Mouse (Mus musculus) heart, embryonic 13.5 days (tissue): ENCODE data around the gene Limd1. TPM values are rescaled to one million over a fixed set of nuclear protein-coding genes. Genes with fewer than 3 reads are reported as not detected.
A peak's percentile ranks its signal among the peaks of the same experiment; 100 is the strongest.

Source experiments
- ATAC-seq: fragments of 200-750 bp; cut with Nextera tagmentation; 2 replicates; pipeline ENCODE4 v1.8.0; 2017; ENCODE audit warnings: moderate TSS enrichment; ENCODE audit not compliant: insufficient number of reproducible peaks, low FRiP score, low TSS enrichment; ENCODE audit errors: extremely low read depth
- H3K27ac ChIP-seq: fragments of 300-500 bp; sonication (generic); replicated peaks from 2 replicates; pipeline ENCODE4 v1.5.1; 2015; ENCODE audit warnings: moderate library complexity, mild to moderate bottlenecking, inconsistent platforms
- H3K27me3 ChIP-seq: fragments of 300-500 bp; sonication (generic); replicated peaks from 2 replicates; pipeline ENCODE4 v1.6.1; 2015; ENCODE audit warnings: mild to moderate bottlenecking, inconsistent platforms
- H3K36me3 ChIP-seq: fragments of 300-500 bp; sonication (generic); 2 replicates; pipeline ENCODE4 v1.6.1; 2015; ENCODE audit warnings: mild to moderate bottlenecking, inconsistent platforms
- H3K4me1 ChIP-seq: fragments of 300-500 bp; sonication (generic); 2 replicates; pipeline ENCODE4 v1.6.1; 2015; ENCODE audit warnings: inconsistent platforms
- H3K4me2 ChIP-seq: fragments of 300-500 bp; sonication (generic); 2 replicates; pipeline ENCODE4 v1.6.1; 2015; ENCODE audit warnings: inconsistent platforms, mild to moderate bottlenecking, moderate library complexity
- H3K4me3 ChIP-seq: fragments of 300-500 bp; sonication (generic); 2 replicates; pipeline ENCODE4 v1.5.1; 2015; ENCODE audit warnings: moderate library complexity, mild to moderate bottlenecking, inconsistent platforms
- H3K9ac ChIP-seq: fragments of 300-500 bp; sonication (generic); 2 replicates; pipeline ENCODE4 v1.6.1; 2015; ENCODE audit warnings: inconsistent platforms, mild to moderate bottlenecking, moderate library complexity
- H3K9me3 ChIP-seq: fragments of 300-500 bp; sonication (generic); 2 replicates; pipeline ENCODE4 v1.6.1; 2016; ENCODE audit warnings: inconsistent platforms
- WGBS: fragments of 180-500 bp; shearing (Covaris S2); methylation state at CpG from one replicate; pipeline ENCODE4 v1.1.7; 2015; ENCODE audit warnings: mixed read lengths; 5-methylcytosine and 5-hydroxymethylcytosine counted together
- polyA plus RNA-seq: library from polyadenylated mRNA; unstranded; fragments of >200 nt; fragmentation: Nextera tagmentation; extraction: Ambion mirVana; gene quantifications from 2 replicates; pipeline ENCODE4 v1.2.1, GENCODE M21; 2015

The Limd1 gene
- polyA plus RNA-seq, 1 experiment from 2014 or later = 36.1 TPM

DNA sequence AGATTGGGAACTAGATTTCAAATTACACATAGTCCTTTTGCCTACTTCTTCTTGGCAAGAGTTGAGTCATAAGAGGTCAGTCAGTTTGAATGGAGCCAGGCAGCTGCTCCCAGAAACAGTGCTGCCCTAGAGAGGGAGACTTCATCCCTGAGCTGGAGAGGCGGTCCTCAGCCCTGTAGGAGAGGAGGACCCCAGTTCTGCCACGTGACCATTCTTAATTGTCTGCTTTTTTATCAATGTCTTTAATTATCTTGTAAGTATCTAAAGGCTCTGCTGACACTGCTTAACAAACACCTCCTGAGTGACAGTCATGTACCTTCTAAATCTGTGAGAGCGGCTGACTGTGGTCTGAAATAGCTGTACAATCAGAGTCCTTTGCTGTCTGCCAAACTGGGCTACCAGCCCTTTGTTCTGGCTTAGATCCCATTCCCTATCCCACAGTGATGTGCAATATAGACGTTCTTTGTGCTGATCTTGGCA lies 11.3 kb upstream of the Limd1 start:
- no peaks in the 10 kb centered on the region for H3K9me3 ChIP-seq
- no peak; the same call in 1 of the 2 replicates for ATAC-seq
- H3K4me2 ChIP-seq = no peak overlapping the region
- H3K36me3 ChIP-seq = peaks cover 15% of the 10 kb centered on the region
- whole genome bisulfite sequencing = 38% methylated on average over 4 of the region's 4 CpGs
- peak overlapping the region; percentile 76 for H3K27ac ChIP-seq
- no peaks in the 10 kb centered on the region for H3K27me3 ChIP-seq
- no peak overlapping the region for H3K9ac ChIP-seq
- no peak overlapping the region for H3K4me3 ChIP-seq
- peaks cover 33% of the 10 kb centered on the region for H3K4me1 ChIP-seq

DNA sequence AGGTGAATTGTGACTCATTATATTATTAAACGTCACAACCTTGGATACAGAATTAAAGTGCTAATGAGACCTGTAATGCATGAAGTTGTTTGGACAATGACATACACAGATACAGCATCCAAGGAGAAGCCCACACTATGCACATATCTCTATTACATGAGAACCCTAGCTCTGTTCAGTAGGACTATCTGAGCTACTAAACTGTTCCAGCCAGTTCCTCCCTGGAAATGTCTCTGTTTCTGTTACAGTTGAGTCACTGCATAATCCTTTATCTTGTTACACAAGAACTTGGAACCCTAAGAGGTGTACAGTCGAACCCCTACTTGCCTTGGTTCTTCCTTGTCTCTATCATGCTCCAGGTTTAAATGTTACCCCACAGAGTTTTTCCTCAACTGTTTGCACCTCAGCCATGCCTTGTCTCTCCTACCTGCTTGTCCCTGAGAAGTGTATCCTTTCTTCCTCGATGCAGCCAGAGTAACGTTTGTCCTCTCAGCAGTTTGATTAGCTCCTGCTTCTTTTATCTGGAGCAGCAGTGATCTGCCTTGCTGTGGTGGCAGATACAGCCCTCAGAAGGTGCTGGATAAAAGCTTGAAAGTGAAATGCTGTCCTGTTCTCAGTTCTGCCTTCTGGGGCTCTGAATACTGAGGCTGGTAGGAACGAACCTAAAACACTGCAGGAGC lies 10.0 kb upstream of the Limd1 start:
- ATAC-seq = no peak
- WGBS = 37% methylated on average over 5 of the region's 5 CpGs
- H3K27ac ChIP-seq = peak overlapping the region; percentile 46; the same call in 1 of the 2 replicates

DNA sequence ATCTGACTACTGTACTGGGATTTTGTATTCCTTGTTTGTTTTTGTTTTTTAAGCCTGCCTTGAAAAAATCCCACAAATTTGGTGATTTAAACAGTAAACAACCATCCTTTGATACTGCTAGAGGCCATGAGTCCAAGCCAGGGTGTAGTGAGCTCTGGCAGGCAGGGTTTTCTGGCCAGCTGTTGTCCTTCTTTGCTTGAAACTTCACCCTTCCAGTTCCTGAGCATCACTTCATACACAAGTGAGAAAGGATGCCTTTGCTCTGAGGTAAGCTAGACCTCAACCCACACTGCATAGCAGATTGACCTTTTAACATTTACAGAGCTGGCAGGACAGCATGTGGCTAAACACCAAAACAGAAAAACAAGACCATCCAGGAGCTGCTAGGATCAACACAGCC lies 9.4 kb upstream of the Limd1 start:
- ATAC-seq = no peak
- no peaks in the 10 kb centered on the region for H3K9me3 ChIP-seq
- peaks cover 40% of the 10 kb centered on the region for H3K4me1 ChIP-seq
- no peaks in the 10 kb centered on the region for H3K27me3 ChIP-seq
- no peaks in the 10 kb centered on the region for H3K36me3 ChIP-seq
- no peak overlapping the region for H3K9ac ChIP-seq
- peak overlapping the region; percentile 46; the same call in 1 of the 2 replicates for H3K27ac ChIP-seq
- H3K4me2 ChIP-seq = no peak overlapping the region
- H3K4me3 ChIP-seq = no peak overlapping the region

More for the DNA sequence above, 10.0 kb upstream of the Limd1 start:
- Histone ChIP-seq H3K9me3 (no peaks in the 10 kb centered on the region), H3K9ac (peak overlapping the region; percentile 33), H3K36me3 (peaks cover 5% of the 10 kb centered on the region), H3K4me3 (no peak overlapping the region), H3K4me2 (no peak overlapping the region), H3K4me1 (peaks cover 40% of the 10 kb centered on the region), H3K27me3 (no peaks in the 10 kb centered on the region)

DNA sequence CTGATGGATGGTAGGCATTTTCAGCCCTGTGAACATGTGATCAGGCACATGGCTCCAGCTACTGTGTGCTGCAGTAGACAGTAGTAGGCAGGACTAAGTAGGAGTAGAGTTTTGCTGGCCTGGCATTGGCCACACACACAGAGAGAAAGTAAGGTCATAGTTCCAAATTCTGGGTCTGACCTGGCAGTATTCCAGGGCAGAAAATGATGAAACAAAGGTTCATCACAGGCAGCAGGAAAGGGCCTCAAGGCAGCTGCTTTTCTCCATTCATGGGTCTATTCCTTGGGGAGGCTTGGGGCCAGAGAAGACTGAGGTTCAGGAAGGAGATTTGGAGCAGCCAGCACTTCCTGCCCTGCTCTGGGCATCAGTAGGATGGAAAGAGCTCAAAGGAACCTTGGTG lies 5.1 kb upstream of the Limd1 start:
- Histone ChIP-seq H3K4me2 (no peak overlapping the region), H3K36me3 (no peaks in the 10 kb centered on the region), H3K9me3 (no peaks in the 10 kb centered on the region), H3K27me3 (no peaks in the 10 kb centered on the region), H3K4me1 (peaks cover 28% of the 10 kb centered on the region), H3K4me3 (no peak overlapping the region), H3K27ac (0 out of 2 replicates have a peak overlapping the region, but pooled peaks have one; percentile 8), H3K9ac (no peak overlapping the region)
- no peak for ATAC-seq

DNA sequence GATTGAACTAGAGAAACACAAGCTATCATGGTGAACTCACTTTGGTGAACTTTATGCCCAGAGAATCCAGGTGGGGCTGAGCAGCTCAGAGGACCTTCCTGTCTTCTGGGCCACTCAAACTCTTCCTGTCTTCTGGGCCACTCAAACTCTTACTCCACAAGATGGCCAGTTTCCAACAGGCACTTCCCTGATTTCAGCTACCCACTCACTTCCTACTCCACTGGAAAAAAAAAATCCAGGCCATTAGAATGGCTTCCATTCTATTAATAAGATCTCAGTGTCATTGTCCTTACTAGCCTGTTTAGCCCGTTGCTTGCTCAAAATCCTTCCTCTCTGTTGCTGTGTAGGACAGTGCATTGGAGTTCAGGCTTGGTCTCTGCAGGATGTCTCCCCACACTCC lies 2.9 kb upstream of the Limd1 start:
- Histone ChIP-seq H3K9ac (no peak overlapping the region), H3K4me3 (no peak overlapping the region), H3K27ac (peak overlapping the region; percentile 45), H3K4me2 (no peak overlapping the region), H3K4me1 (peaks cover 33% of the 10 kb centered on the region), H3K27me3 (no peaks in the 10 kb centered on the region), H3K36me3 (peaks cover 6% of the 10 kb centered on the region), H3K9me3 (no peaks in the 10 kb centered on the region)
- no peak for ATAC-seq
- 72% methylated on average over 1 of the region's 1 CpGs for WGBS

DNA sequence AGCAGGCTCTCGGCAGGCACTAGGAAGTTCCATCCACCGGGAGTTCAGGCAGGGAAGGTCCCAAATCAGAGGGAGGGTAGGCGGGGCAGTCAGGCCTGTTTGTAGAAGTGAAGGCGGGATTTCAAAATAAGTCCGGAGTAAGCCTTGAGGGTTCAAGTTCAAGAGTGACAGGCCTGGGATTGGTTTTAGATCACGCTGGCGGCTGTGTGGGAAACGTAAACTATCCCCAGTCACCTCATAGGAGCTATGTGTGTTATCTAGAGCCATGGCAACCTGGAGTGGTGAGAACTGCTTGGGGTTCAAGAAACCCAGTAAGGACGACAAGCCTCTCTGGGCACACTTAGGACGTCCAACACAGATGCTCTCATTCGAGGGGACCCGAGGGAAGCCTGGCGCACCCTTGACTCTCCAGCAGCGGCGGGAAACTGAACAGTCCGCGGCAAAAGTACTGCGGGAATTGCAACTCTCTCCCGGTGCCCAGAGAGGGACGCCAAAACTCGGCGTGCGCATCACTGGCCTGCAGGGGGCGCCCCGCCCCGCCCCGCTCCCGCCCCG lies 398 bp upstream of the Limd1 start:
- Histone ChIP-seq H3K9me3 (no peaks in the 10 kb centered on the region), H3K4me3 (peak overlapping the region; percentile 79), H3K27me3 (no peaks in the 10 kb centered on the region), H3K36me3 (peaks cover 29% of the 10 kb centered on the region), H3K27ac (peak overlapping the region; percentile 56), H3K9ac (peak overlapping the region; percentile 78), H3K4me2 (peak overlapping the region; percentile 98), H3K4me1 (peaks cover 55% of the 10 kb centered on the region)
- under 1% methylated on average over 22 of the region's 29 CpGs for WGBS
- peak; percentile 49 for ATAC-seq

DNA sequence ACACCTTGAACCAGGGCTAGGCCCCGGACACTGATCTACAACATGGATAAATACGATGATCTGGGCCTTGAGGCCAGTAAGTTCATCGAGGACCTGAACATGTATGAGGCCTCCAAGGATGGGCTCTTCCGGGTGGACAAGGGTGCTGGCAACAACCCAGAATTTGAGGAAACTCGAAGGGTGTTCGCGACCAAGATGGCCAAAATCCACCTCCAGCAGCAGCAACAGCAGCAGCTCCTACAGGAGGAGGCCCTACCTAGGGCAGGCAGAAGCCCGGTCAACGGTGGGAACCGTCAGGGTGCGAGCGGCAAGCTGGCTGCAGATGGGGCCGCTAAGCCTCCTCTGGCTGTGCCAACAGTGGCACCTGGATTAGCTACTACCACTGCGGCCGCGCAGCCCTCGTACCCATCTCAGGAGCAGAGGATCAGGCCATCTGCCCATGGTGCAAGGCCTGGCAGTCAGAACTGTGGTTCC lies 727 bp downstream of the Limd1 start:
- ATAC-seq = no peak
- H3K9me3 ChIP-seq = no peaks in the 10 kb centered on the region
- H3K4me1 ChIP-seq = peaks cover 62% of the 10 kb centered on the region
- H3K4me2 ChIP-seq = peak overlapping the region; percentile 98
- H3K27me3 ChIP-seq = no peaks in the 10 kb centered on the region
- peak overlapping the region; percentile 79 for H3K4me3 ChIP-seq
- 13% methylated on average over 17 of the region's 17 CpGs for WGBS
- H3K36me3 ChIP-seq = peaks cover 39% of the 10 kb centered on the region
- peak overlapping the region; percentile 92 for H3K27ac ChIP-seq
- H3K9ac ChIP-seq = peak overlapping the region; percentile 91

DNA sequence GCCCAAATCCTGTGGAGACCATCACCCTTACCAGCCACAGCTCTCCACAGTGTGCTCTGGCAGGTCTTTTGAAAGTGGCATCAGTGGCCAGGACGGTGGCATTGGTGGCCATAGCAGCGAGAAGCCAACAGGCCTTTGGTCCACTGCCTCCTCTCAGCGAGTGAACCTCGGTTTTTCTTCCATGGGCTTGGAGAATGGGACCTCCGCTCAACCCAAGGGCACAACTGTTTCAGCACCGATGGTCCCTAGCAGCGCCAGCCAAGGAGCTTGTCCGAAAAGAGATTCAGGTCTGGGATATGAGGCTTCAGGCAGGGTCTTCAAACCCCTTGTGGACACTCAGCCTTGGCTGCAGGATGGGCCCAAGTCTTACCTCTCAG lies 1.4 kb downstream of the Limd1 start:
- H3K27me3 ChIP-seq = no peaks in the 10 kb centered on the region
- H3K9ac ChIP-seq = peak overlapping the region; percentile 91
- peaks cover 69% of the 10 kb centered on the region for H3K4me1 ChIP-seq
- no peak for ATAC-seq
- peak overlapping the region; percentile 79 for H3K4me3 ChIP-seq
- H3K9me3 ChIP-seq = no peaks in the 10 kb centered on the region
- WGBS = 83% methylated on average over 8 of the region's 8 CpGs
- H3K36me3 ChIP-seq = peaks cover 46% of the 10 kb centered on the region
- H3K4me2 ChIP-seq = peak overlapping the region; percentile 98
- 0 out of 2 replicates have a peak overlapping the region, but pooled peaks have one; percentile 92 for H3K27ac ChIP-seq

DNA sequence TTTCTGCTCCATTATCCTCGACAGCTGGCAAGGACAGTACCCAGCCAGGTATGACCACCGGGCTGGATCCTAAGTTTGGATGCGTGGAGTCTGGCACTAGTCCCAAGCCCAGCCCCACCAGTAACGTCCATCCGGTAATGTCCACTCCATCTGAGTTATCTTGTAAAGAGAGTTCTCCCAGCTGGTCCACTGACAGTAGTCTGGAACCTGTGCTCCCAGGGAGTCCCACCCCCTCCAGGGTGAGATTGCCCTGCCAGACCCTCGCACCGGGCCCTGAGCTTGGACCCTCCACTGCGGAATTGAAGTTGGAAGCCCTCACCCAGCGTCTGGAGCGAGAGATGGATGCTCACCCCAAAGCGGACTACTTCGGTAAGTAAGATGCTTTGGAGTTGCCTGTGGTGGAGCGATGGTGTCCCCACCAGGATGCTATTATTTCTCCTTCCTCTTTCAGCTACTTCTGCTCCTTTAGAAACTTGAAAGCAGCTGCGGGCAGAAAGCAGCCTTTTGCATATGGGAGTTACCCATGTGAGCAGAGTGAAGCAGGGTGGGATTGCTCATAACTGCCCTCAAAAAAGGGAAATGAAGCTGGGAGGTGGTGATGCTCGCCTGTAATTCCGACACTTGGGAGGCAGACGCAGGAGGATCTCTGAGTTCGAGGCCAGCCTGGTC lies 1.9 kb downstream of the Limd1 start:
- Histone ChIP-seq H3K9ac (peak overlapping the region; percentile 91), H3K4me2 (peak overlapping the region; percentile 98), H3K4me3 (peak overlapping the region; percentile 79), H3K27me3 (no peaks in the 10 kb centered on the region), H3K36me3 (peaks cover 47% of the 10 kb centered on the region), H3K27ac (no peak overlapping the region), H3K9me3 (no peaks in the 10 kb centered on the region), H3K4me1 (peaks cover 72% of the 10 kb centered on the region)
- ATAC-seq = no peak
- 67% methylated on average over 18 of the region's 18 CpGs for whole genome bisulfite sequencing

DNA sequence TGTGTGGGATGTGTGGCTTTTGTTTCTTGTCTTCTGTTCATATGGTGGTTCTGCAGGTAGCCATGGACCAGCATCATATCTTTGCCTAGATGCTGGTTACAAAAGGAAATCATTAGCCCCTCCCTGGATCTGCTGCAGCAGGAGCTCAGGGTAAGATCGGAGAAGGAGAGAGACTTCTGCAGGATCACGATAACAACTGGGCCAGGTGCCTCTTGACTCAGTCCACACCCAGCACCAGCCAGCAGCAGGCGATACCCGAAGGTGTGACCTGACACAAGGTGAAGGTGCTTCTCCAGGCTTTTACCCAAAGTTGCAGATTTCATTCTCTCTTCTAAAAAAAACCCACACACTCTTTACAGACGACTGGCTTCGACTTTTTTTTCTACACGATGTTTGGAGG lies 2.6 kb downstream of the Limd1 start:
- Histone ChIP-seq H3K4me1 (peaks cover 79% of the 10 kb centered on the region), H3K4me3 (peak overlapping the region; percentile 79), H3K27me3 (no peaks in the 10 kb centered on the region), H3K27ac (no peak overlapping the region), H3K9ac (peak overlapping the region; percentile 91), H3K9me3 (no peaks in the 10 kb centered on the region), H3K36me3 (peaks cover 55% of the 10 kb centered on the region), H3K4me2 (peak overlapping the region; percentile 98)
- no peak for ATAC-seq
- WGBS = 40% methylated on average over 7 of the region's 7 CpGs

DNA sequence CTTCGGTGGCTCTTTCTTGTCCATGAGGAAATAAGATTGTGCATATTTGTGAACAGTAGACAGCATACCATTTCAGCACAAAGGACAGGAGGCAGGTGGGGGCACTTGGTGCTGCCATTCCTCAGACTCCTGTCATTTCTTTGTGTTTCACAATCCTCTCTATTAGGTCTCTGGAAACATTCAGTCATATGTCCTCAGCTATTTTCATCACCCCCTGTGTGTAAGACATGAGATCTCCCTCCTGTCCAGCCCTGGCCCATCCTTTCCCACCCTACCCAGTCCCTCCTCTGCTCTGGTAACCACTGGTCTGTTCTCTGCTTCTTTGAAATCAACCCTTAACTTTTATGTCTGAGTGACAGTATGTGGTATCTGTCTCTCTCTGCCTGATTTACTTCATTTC lies 5.1 kb downstream of the Limd1 start:
- no peak for ATAC-seq
- H3K27me3 ChIP-seq = no peaks in the 10 kb centered on the region
- 0 out of 2 replicates have a peak overlapping the region, but pooled peaks have one; percentile 34 for H3K27ac ChIP-seq
- H3K9me3 ChIP-seq = no peaks in the 10 kb centered on the region
- 58% methylated on average over 1 of the region's 1 CpGs for WGBS
- peak overlapping the region; percentile 98 for H3K4me2 ChIP-seq
- H3K4me1 ChIP-seq = peaks cover 86% of the 10 kb centered on the region
- peak overlapping the region; percentile 41; the same call in 1 of the 2 replicates for H3K9ac ChIP-seq
- H3K36me3 ChIP-seq = peaks cover 68% of the 10 kb centered on the region
- H3K4me3 ChIP-seq = no peak overlapping the region
